Mouse (Mus musculus): ENCODE results near the gene Uggt2. TPM values are rescaled to one million over a fixed set of nuclear protein-coding genes. Genes with fewer than 3 reads are reported as not detected.
A peak's percentile ranks its signal among the peaks of the same experiment; 100 is the strongest.

Uggt2 gene
- polyA plus RNA-seq, 1 experiment from 2014 or later, result 15.4 TPM

DNA sequence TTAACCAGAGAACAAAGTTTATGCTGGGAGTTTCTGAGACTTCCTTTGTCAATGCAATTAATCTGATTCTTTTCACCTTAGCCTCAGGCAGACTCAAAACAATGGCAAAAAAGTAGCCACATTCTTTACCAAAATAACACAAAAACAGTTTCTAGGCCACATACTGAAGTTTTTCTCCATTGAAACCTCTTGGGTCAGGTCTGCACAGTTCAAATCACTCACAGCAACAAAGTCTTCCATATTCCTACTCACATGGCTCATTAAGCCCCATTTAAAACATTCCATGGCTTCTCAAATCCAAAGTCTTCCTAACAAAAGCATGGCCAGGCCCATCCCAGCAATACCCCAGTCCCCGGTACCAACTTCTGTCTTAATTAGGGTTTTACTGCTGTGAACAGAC lies 46.3 kb downstream of the Uggt2 start:
- Histone ChIP-seq H3K9me3 (ENCODE audit: control insufficient read depth, low read length) (no peaks in the 10 kb centered on the region), H3K27ac (ENCODE audit: low read depth) (no peak overlapping the region), H3K4me3 (ENCODE audit: low read depth, low read length) (no peak overlapping the region), H3K4me2 (ENCODE audit: low read length) (no peak overlapping the region), H3K4me1 (replicated peaks; ENCODE audit: control insufficient read depth, insufficient read depth, low read length) (no peaks in the 10 kb centered on the region), H3K27me3 (replicated peaks; ENCODE audit: control insufficient read depth, insufficient read depth, low read length) (no peaks in the 10 kb centered on the region), H3K9ac (ENCODE audit: low read length) (no peak overlapping the region), H3K36me3 (ENCODE audit: control insufficient read depth, insufficient read depth, low read length) (peaks cover 48% of the 10 kb centered on the region)
- ATAC-seq (replicated peaks; ENCODE audit: low FRiP score, low TSS enrichment, low read depth) (no peak), DNase-seq (ENCODE audit: low spot score) (no peak)
- 91% methylated on average over 1 of the region's 1 CpGs for WGBS

DNA sequence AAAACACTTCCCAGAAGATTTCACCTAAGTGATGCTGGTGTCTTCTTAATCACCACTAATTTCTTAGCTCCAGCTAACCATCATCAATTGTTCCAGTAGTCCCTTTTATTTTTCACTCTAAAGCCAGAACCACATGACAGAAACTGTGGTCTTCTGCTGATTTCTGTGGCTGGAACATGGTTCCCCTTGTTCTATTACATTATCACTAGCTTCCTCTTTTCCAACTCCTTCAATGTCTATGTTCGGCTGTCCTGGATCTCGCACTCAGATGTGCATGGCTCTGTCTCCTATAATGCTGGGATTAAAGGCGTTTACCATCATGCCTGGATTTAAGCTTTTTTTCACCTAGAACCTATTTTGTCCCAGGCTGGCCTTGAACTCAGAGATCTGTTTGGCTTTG lies 46.9 kb downstream of the Uggt2 start:
- WGBS, result 86% methylated on average over 3 of the region's 3 CpGs
- no peak overlapping the region for H3K4me3 ChIP-seq (ENCODE audit: low read depth, low read length)
- DNase-seq (ENCODE audit: low spot score) (no peak), ATAC-seq (replicated peaks; ENCODE audit: low FRiP score, low TSS enrichment, low read depth) (no peak)
- peaks cover 42% of the 10 kb centered on the region for H3K36me3 ChIP-seq (ENCODE audit: control insufficient read depth, insufficient read depth, low read length)
- no peaks in the 10 kb centered on the region for H3K27me3 ChIP-seq (replicated peaks; ENCODE audit: control insufficient read depth, insufficient read depth, low read length)
- no peaks in the 10 kb centered on the region for H3K9me3 ChIP-seq (ENCODE audit: control insufficient read depth, low read length)
- H3K27ac ChIP-seq (ENCODE audit: low read depth), result no peak overlapping the region
- no peak overlapping the region for H3K4me2 ChIP-seq (ENCODE audit: low read length)
- no peaks in the 10 kb centered on the region for H3K4me1 ChIP-seq (replicated peaks; ENCODE audit: control insufficient read depth, insufficient read depth, low read length)
- no peak overlapping the region for H3K9ac ChIP-seq (ENCODE audit: low read length)

DNA sequence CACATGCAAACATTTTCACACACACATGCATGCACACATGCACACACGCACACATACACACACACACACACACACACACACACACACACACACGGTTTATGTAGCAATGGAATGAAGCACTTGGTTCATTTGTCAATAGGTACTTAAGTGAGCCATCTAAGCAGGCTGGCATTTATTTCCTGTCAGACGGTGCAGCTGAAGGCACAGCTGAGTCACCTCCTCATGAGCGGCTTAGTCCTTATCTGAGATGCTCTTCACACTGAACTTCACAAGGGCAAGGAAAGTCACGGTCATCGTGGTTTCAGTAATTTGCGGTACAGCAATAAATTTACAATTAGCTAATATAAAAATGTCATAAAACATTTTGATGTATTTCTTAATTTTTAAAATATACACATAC lies 55.5 kb downstream of the Uggt2 start:
- no peaks in the 10 kb centered on the region for H3K4me1 ChIP-seq (replicated peaks; ENCODE audit: control insufficient read depth, insufficient read depth, low read length)
- H3K27me3 ChIP-seq (replicated peaks; ENCODE audit: control insufficient read depth, insufficient read depth, low read length), result no peaks in the 10 kb centered on the region
- ATAC-seq (replicated peaks; ENCODE audit: low FRiP score, low TSS enrichment, low read depth) (no peak), DNase-seq (ENCODE audit: low spot score) (no peak)
- H3K36me3 ChIP-seq (ENCODE audit: control insufficient read depth, insufficient read depth, low read length), result peaks cover 21% of the 10 kb centered on the region; the same call in 1 of the 2 replicates
- H3K4me3 ChIP-seq (ENCODE audit: low read depth, low read length), result no peak overlapping the region
- no peaks in the 10 kb centered on the region for H3K9me3 ChIP-seq (ENCODE audit: control insufficient read depth, low read length)
- H3K27ac ChIP-seq (ENCODE audit: low read depth), result no peak overlapping the region
- H3K9ac ChIP-seq (ENCODE audit: low read length), result no peak overlapping the region
- WGBS, result 72% methylated on average over 7 of the region's 7 CpGs
- no peak overlapping the region for H3K4me2 ChIP-seq (ENCODE audit: low read length)

- ATAC-seq (replicated peaks; ENCODE audit: low FRiP score, low TSS enrichment, low read depth) (no peak), DNase-seq (ENCODE audit: low spot score) (peak; percentile 66)
Measured at GRCm38 (mm10) chr14:119040253-119040652, 59.0 kb downstream of the Uggt2 start.

GRCm38 (mm10) chr14:119037755-119038154 lies 61.5 kb downstream of the Uggt2 start:
- 64% methylated on average over 3 of the region's 3 CpGs for WGBS
- Histone ChIP-seq H3K4me3 (ENCODE audit: low read depth, low read length) (no peak overlapping the region), H3K36me3 (ENCODE audit: control insufficient read depth, insufficient read depth, low read length) (peaks cover 38% of the 10 kb centered on the region), H3K4me2 (ENCODE audit: low read length) (no peak overlapping the region), H3K9ac (ENCODE audit: low read length) (no peak overlapping the region), H3K9me3 (ENCODE audit: control insufficient read depth, low read length) (no peaks in the 10 kb centered on the region), H3K27me3 (replicated peaks; ENCODE audit: control insufficient read depth, insufficient read depth, low read length) (no peaks in the 10 kb centered on the region), H3K27ac (ENCODE audit: low read depth) (no peak overlapping the region), H3K4me1 (replicated peaks; ENCODE audit: control insufficient read depth, insufficient read depth, low read length) (no peaks in the 10 kb centered on the region)
- ATAC-seq (replicated peaks; ENCODE audit: low FRiP score, low TSS enrichment, low read depth) (no peak), DNase-seq (ENCODE audit: low spot score) (no peak)

More at GRCm38 (mm10) chr14:119040253-119040652, 59.0 kb downstream of the Uggt2 start:
- Histone ChIP-seq H3K36me3 (ENCODE audit: control insufficient read depth, insufficient read depth, low read length) (peaks cover 24% of the 10 kb centered on the region; the same call in 1 of the 2 replicates), H3K27ac (ENCODE audit: low read depth) (no peak overlapping the region), H3K4me1 (replicated peaks; ENCODE audit: control insufficient read depth, insufficient read depth, low read length) (no peaks in the 10 kb centered on the region), H3K4me3 (ENCODE audit: low read depth, low read length) (no peak overlapping the region), H3K27me3 (replicated peaks; ENCODE audit: control insufficient read depth, insufficient read depth, low read length) (no peaks in the 10 kb centered on the region), H3K9me3 (ENCODE audit: control insufficient read depth, low read length) (no peaks in the 10 kb centered on the region), H3K4me2 (ENCODE audit: low read length) (no peak overlapping the region), H3K9ac (ENCODE audit: low read length) (no peak overlapping the region)
- 69% methylated on average over 1 of the region's 1 CpGs for WGBS

- Histone ChIP-seq H3K27me3 (replicated peaks; ENCODE audit: control insufficient read depth, insufficient read depth, low read length) (no peaks in the 10 kb centered on the region), H3K4me3 (ENCODE audit: low read depth, low read length) (no peak overlapping the region), H3K36me3 (ENCODE audit: control insufficient read depth, insufficient read depth, low read length) (peaks cover 41% of the 10 kb centered on the region), H3K4me1 (replicated peaks; ENCODE audit: control insufficient read depth, insufficient read depth, low read length) (no peaks in the 10 kb centered on the region), H3K4me2 (ENCODE audit: low read length) (no peak overlapping the region), H3K27ac (ENCODE audit: low read depth) (no peak overlapping the region), H3K9me3 (ENCODE audit: control insufficient read depth, low read length) (no peaks in the 10 kb centered on the region), H3K9ac (ENCODE audit: low read length) (no peak overlapping the region)
- ATAC-seq (replicated peaks; ENCODE audit: low FRiP score, low TSS enrichment, low read depth) (no peak), DNase-seq (ENCODE audit: low spot score) (no peak)
- WGBS, result 92% methylated on average over 12 of the region's 12 CpGs
Measured at GRCm38 (mm10) chr14:119037076-119037683, 62.0 kb downstream of the Uggt2 start.

- ATAC-seq (replicated peaks; ENCODE audit: low FRiP score, low TSS enrichment, low read depth) (no peak), DNase-seq (ENCODE audit: low spot score) (no peak)
- peaks cover 46% of the 10 kb centered on the region for H3K36me3 ChIP-seq (ENCODE audit: control insufficient read depth, insufficient read depth, low read length)
- no peaks in the 10 kb centered on the region for H3K27me3 ChIP-seq (replicated peaks; ENCODE audit: control insufficient read depth, insufficient read depth, low read length)
- no peaks in the 10 kb centered on the region for H3K4me1 ChIP-seq (replicated peaks; ENCODE audit: control insufficient read depth, insufficient read depth, low read length)
- H3K27ac ChIP-seq (ENCODE audit: low read depth), result no peak overlapping the region
- H3K9ac ChIP-seq (ENCODE audit: low read length), result no peak overlapping the region
- no peak overlapping the region for H3K4me2 ChIP-seq (ENCODE audit: low read length)
- no peaks in the 10 kb centered on the region for H3K9me3 ChIP-seq (ENCODE audit: control insufficient read depth, low read length)
- H3K4me3 ChIP-seq (ENCODE audit: low read depth, low read length), result no peak overlapping the region
- WGBS, result 68% methylated on average over 2 of the region's 2 CpGs
Measured at GRCm38 (mm10) chr14:119027675-119028253, 71.5 kb downstream of the Uggt2 start.

DNA sequence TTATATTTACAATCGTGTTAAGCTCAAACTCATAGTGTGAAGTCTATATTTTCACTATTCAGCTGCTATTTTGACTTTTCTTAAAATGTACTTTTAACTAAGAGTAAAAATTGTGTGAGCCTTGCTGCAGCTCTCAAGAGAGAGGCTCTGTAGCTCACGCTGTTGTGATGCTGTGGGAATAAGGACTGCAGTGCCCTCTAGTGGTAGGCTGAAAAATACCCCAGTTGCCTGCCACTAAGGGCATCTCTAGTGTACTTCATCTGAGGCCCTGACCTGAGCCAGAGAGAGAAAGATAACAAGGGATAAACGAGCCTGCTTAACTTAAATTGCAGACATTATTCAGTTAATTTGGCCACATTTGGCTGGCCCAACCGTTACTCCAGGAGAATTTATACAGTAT lies 72.1 kb downstream of the Uggt2 start:
- Histone ChIP-seq H3K4me1 (replicated peaks; ENCODE audit: control insufficient read depth, insufficient read depth, low read length) (no peaks in the 10 kb centered on the region), H3K27ac (ENCODE audit: low read depth) (no peak overlapping the region), H3K9ac (ENCODE audit: low read length) (no peak overlapping the region), H3K36me3 (ENCODE audit: control insufficient read depth, insufficient read depth, low read length) (peaks cover 48% of the 10 kb centered on the region), H3K4me2 (ENCODE audit: low read length) (no peak overlapping the region), H3K9me3 (ENCODE audit: control insufficient read depth, low read length) (no peaks in the 10 kb centered on the region), H3K27me3 (replicated peaks; ENCODE audit: control insufficient read depth, insufficient read depth, low read length) (no peaks in the 10 kb centered on the region), H3K4me3 (ENCODE audit: low read depth, low read length) (no peak overlapping the region)
- ATAC-seq (replicated peaks; ENCODE audit: low FRiP score, low TSS enrichment, low read depth) (peak; percentile 79; the same call in 1 of the 2 replicates), DNase-seq (ENCODE audit: low spot score) (peak; percentile 60)
- 49% methylated on average over 4 of the region's 4 CpGs for WGBS

DNA sequence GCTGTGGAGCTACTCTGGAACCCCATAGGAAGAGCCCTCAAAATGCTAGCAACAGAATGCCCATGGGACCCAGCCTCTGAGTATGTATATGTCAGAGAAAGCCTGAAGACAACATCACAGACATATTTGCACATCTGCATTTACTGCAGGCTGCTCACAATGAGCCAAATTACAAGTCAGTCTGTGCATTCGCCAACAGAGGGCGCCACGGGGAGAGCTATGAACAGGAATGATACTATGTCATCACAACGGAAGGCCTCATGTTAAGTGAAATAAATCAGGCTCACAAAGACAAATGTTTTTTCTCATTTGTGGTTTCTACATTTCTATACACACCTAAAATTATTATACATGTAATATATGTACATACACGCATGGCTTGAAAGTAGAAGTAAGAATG lies 73.3 kb downstream of the Uggt2 start:
- Histone ChIP-seq H3K27me3 (replicated peaks; ENCODE audit: control insufficient read depth, insufficient read depth, low read length) (no peaks in the 10 kb centered on the region), H3K9ac (ENCODE audit: low read length) (no peak overlapping the region), H3K36me3 (ENCODE audit: control insufficient read depth, insufficient read depth, low read length) (peaks cover 49% of the 10 kb centered on the region), H3K4me3 (ENCODE audit: low read depth, low read length) (no peak overlapping the region), H3K4me2 (ENCODE audit: low read length) (no peak overlapping the region), H3K4me1 (replicated peaks; ENCODE audit: control insufficient read depth, insufficient read depth, low read length) (no peaks in the 10 kb centered on the region), H3K27ac (ENCODE audit: low read depth) (no peak overlapping the region), H3K9me3 (ENCODE audit: control insufficient read depth, low read length) (no peaks in the 10 kb centered on the region)
- WGBS, result 78% methylated on average over 5 of the region's 5 CpGs
- DNase-seq (ENCODE audit: low spot score) (no peak), ATAC-seq (replicated peaks; ENCODE audit: low FRiP score, low TSS enrichment, low read depth) (no peak)

Measured in intestine, embryonic 14.5 days (tissue).